In the genomic region with DNA sequence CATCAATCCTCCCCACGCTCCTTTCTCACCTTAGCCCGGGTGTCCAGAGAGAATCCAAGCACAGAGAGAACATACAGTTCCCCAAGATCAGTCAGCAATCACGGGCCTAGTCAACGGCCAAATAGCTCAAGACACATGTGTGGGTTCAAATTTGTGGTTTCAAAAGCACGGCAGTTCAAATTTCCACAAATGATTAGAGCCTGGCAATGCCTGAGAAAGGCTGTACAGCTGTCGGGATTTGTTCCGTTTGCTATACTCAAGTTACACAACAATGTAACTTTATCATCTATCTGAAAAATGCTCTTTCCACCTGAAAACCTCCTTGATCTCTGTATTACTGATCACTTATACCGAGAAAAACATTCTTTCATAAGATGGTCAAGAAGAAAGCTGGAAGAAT, we compare ENCODE assay signal across 8 mouse cellular contexts. TPM values are rescaled to one million over a fixed set of nuclear protein-coding genes. Genes with fewer than 3 reads are reported as not detected.
DNase-seq lines count a peak whose midpoint lies in the region; ATAC-seq and TF ChIP-seq lines count a peak whose summit lies in the region.

No protein-coding gene starts in this region.

- no peak for ATAC-seq in liver, embryonic 15.5 days (ENCODE audit: insufficient read depth)

- TF ChIP-seq POLR2A in heart, adult 2 months (IDR thresholded peaks at IDR 0.05; ENCODE audit: insufficient read depth, low read depth, low read length) = no peak
- no peak for TF ChIP-seq POLR2A in testis, adult 2 months (IDR thresholded peaks at IDR 0.05; ENCODE audit: control insufficient read depth, low read depth, low read length)

- no peak for DNase-seq in heart, adult 2 months
- no peak for DNase-seq in heart, postnatal 10 days
- DNase-seq in testis, postnatal 10 days (ENCODE audit: low spot score) = no peak
- DNase-seq in right cerebral cortex, adult 2 months (ENCODE audit: low spot score in 2 of 2) = no peak
- DNase-seq in cerebellum, adult 11 months = no peak
- no peak for DNase-seq in embryo, embryonic 10 days (ENCODE audit: low spot score)

- no peaks in the 10 kb centered on the region for H3K79me2 ChIP-seq in heart, adult 2 months (replicated peaks; ENCODE audit: control insufficient read depth, insufficient read depth, low read length)

- intact Hi-C loops in heart, adult 2 months (cut with DNase I) = no loop called here
- intact Hi-C loops in heart, postnatal 10 days (cut with DNase I) = no loop called here

- peak overlapping the region; percentile 48; the same call in 1 of the 2 replicates for H3K4me3 ChIP-seq in heart, adult 2 months
- H3K4me3 ChIP-seq in testis, adult 2 months (ENCODE audit: control insufficient read depth, low read depth, low read length) = peak overlapping the region; percentile 82
- peak overlapping the region; percentile 57 for H3K4me3 ChIP-seq in liver, embryonic 15.5 days (replicated peaks)

- no peak for TF ChIP-seq CTCF in heart, adult 2 months (IDR thresholded peaks at IDR 0.05)
- no peak for TF ChIP-seq CTCF in testis, adult 2 months (IDR thresholded peaks at IDR 0.05; ENCODE audit: control insufficient read depth, insufficient read depth, insufficient replicate concordance, low read depth, low read length)

- 66% methylated on average over 8 of the region's 8 CpGs for WGBS in heart, adult 2 months
- WGBS in liver, embryonic 15.5 days (ENCODE audit: insufficient replicate concordance) = 61% methylated on average over 8 of the region's 8 CpGs

- H3K4me2 ChIP-seq in liver, embryonic 15.5 days = peak overlapping the region; percentile 78

- no peaks in the 10 kb centered on the region for H3K27me3 ChIP-seq in heart, adult 2 months (ENCODE audit: control insufficient read depth, insufficient read depth, low read length)
- H3K27me3 ChIP-seq in testis, adult 2 months (ENCODE audit: control insufficient read depth, insufficient read depth, low read length) = no peaks in the 10 kb centered on the region
- H3K27me3 ChIP-seq in liver, embryonic 15.5 days = peaks cover 40% of the 10 kb centered on the region

- no peaks in the 10 kb centered on the region for H3K36me3 ChIP-seq in heart, adult 2 months (ENCODE audit: control insufficient read depth, insufficient read depth, low read length)
- no peaks in the 10 kb centered on the region for H3K36me3 ChIP-seq in testis, adult 2 months (ENCODE audit: control insufficient read depth, insufficient read depth, low read length)
- H3K36me3 ChIP-seq in liver, embryonic 15.5 days (replicated peaks) = no peaks in the 10 kb centered on the region

- peaks cover 4% of the 10 kb centered on the region; the same call in 1 of the 2 replicates for H3K4me1 ChIP-seq in heart, adult 2 months (ENCODE audit: control insufficient read depth, insufficient read depth, low read length)
- H3K4me1 ChIP-seq in testis, adult 2 months (ENCODE audit: control insufficient read depth, insufficient read depth, low read length) = peaks cover 9% of the 10 kb centered on the region
- peaks cover 13% of the 10 kb centered on the region for H3K4me1 ChIP-seq in liver, embryonic 15.5 days (replicated peaks)

- H3K9ac ChIP-seq in heart, adult 2 months (ENCODE audit: low read depth, low read length) = no peak overlapping the region
- no peak overlapping the region for H3K9ac ChIP-seq in liver, embryonic 15.5 days

- no peaks in the 10 kb centered on the region for H3K9me3 ChIP-seq in liver, embryonic 15.5 days (replicated peaks)

- no peak overlapping the region for H3K27ac ChIP-seq in heart, adult 2 months
- peak overlapping the region; percentile 59; the same call in 1 of the 2 replicates for H3K27ac ChIP-seq in testis, adult 2 months (ENCODE audit: control insufficient read depth, insufficient read depth, low read depth, low read length)
- no peak overlapping the region for H3K27ac ChIP-seq in liver, embryonic 15.5 days (replicated peaks)

- no peak for TF ChIP-seq EP300 in heart, adult 2 months (IDR thresholded peaks at IDR 0.05; ENCODE audit: insufficient read depth, low read depth, low read length)

RNA-seq across cellular contexts. Expression of gene Mfsd4b1, which starts 0.5 kb away (rescaled TPM):
- total RNA-seq in heart, adult 2 months (2021) = 1 to 10 TPM; 1.7 to 2.5 TPM
- 3.3 and 4.2 TPM in 2 replicates for polyA plus RNA-seq in heart, adult 2 months (2012; rRNA removed)
- 1 to 10 TPM; 1.7 to 1.9 TPM for total RNA-seq in heart, postnatal 10 days (2021)
- polyA plus RNA-seq in testis, adult 2 months (2012; rRNA removed) = 0.27 and 0.40 TPM in 2 replicates
- polyA plus RNA-seq in liver, embryonic 15.5 days (2015; fragmentation: Nextera tagmentation; extraction: Ambion mirVana) = 0.54 and 0.70 TPM in 2 replicates

RNA-seq across cellular contexts. Expression of gene Mfsd4b5, which starts 39.1 kb away (rescaled TPM):
- under 1 TPM; 0.31 to 0.68 TPM for total RNA-seq in heart, adult 2 months (2021)
- 0.27 and 0.32 TPM in 2 replicates for polyA plus RNA-seq in heart, adult 2 months (2012; rRNA removed)
- under 1 TPM; 0.30 to 0.50 TPM for total RNA-seq in heart, postnatal 10 days (2021)
- polyA plus RNA-seq in testis, adult 2 months (2012; rRNA removed) = 0.04 and 0.12 TPM in 2 replicates
- polyA plus RNA-seq in liver, embryonic 15.5 days (2015; fragmentation: Nextera tagmentation; extraction: Ambion mirVana) = 0.07 and 0.10 TPM in 2 replicates
